ENCODE assay signal across 8 mouse cellular contexts in the genomic region with DNA sequence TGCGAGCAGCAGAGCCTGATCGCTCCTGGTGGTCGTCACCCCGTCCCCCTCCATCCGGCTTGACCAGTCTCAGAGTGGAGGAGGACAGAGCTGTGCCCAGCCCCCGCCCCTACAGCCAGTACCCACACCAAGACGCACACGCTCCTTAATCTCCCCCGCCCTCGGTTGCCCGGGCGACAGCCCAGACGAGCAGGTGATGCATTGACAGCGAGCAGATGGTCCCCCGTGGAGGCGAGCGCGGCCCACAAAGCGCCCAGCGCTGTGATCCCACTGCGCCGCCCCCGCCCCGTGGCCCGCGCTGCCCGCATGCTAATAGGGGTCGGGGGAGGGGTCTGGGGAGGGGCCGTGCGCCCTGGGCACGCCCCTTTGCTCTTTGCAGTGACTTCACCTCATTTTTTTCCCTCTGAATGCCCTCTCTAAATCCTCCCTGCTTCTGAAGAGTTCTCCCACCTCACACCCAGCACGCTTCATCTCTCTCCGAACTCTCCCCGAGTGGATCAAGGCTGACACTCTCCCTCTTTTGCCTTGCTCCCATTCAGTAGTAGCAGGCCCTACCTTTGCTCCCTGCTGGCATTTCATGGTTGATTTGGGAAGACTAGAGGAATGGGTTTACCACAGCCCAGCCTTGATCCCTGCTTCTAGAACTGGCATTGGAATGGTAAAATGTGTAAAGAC. TPM values are rescaled to one million over a fixed set of nuclear protein-coding genes. Genes with fewer than 3 reads are reported as not detected.
DNase-seq lines count a peak whose midpoint lies in the region; ATAC-seq lines count a peak whose summit lies in the region.

No protein-coding gene starts in this region.

- no peak for DNase-seq in heart, postnatal 14 days
- DNase-seq in forebrain, embryonic 14.5 days (ENCODE audit: low spot score), result peak; percentile 94
- peak; percentile 65 to 74 for DNase-seq in layer of hippocampus, adult 8-10 months (ENCODE audit: low spot score in 2 of 2)
- DNase-seq in right cerebral cortex, postnatal 10 days (ENCODE audit: low spot score in 2 of 2), result peak; percentile 85 to 89
- DNase-seq in urinary bladder, postnatal 25 days (ENCODE audit: low spot score), result no peak

- H3K4me2 ChIP-seq in heart, embryonic 16.5 days (ENCODE audit: low read depth, low read length), result peak overlapping the region; percentile 89
- H3K4me2 ChIP-seq in forebrain, embryonic 14.5 days (ENCODE audit: low read length), result peak overlapping the region; percentile 63
- peak overlapping the region; percentile 91 for H3K4me2 ChIP-seq in lung, embryonic 16.5 days (ENCODE audit: low read depth, low read length)

- H3K27ac ChIP-seq in heart, embryonic 16.5 days (ENCODE audit: low read length), result no peak overlapping the region
- peak overlapping the region; percentile 90 for H3K27ac ChIP-seq in forebrain, embryonic 14.5 days (ENCODE audit: low read depth, low read length)
- no peak overlapping the region for H3K27ac ChIP-seq in lung, embryonic 16.5 days (ENCODE audit: low read length)

- no peaks in the 10 kb centered on the region for H3K9me3 ChIP-seq in heart, embryonic 16.5 days (replicated peaks; ENCODE audit: control insufficient read depth, low read length)
- no peaks in the 10 kb centered on the region for H3K9me3 ChIP-seq in forebrain, embryonic 14.5 days (replicated peaks; ENCODE audit: control insufficient read depth, low read length)
- H3K9me3 ChIP-seq in lung, embryonic 16.5 days (ENCODE audit: control insufficient read depth, low read length), result no peaks in the 10 kb centered on the region

- intact Hi-C loops in heart, postnatal 14 days (cut with DNase I), result no loop called here

- H3K9ac ChIP-seq in heart, embryonic 16.5 days (ENCODE audit: low read length), result peak overlapping the region; percentile 61
- peak overlapping the region; percentile 53 for H3K9ac ChIP-seq in forebrain, embryonic 14.5 days (ENCODE audit: low read length)
- peak overlapping the region; percentile 56 for H3K9ac ChIP-seq in lung, embryonic 16.5 days (ENCODE audit: low read length)

- WGBS in heart, embryonic 16.5 days, result under 1% methylated on average over 31 of the region's 34 CpGs
- WGBS in forebrain, embryonic 14.5 days, result under 1% methylated on average over 34 of the region's 34 CpGs
- WGBS in lung, embryonic 16.5 days, result under 1% methylated on average over 14 of the region's 34 CpGs

- H3K36me3 ChIP-seq in heart, embryonic 16.5 days (ENCODE audit: control insufficient read depth, insufficient read depth), result no peaks in the 10 kb centered on the region
- no peaks in the 10 kb centered on the region for H3K36me3 ChIP-seq in forebrain, embryonic 14.5 days (ENCODE audit: control insufficient read depth, insufficient read depth, low read length)
- H3K36me3 ChIP-seq in lung, embryonic 16.5 days (ENCODE audit: control insufficient read depth, insufficient read depth, low read length), result no peaks in the 10 kb centered on the region

- H3K27me3 ChIP-seq in heart, embryonic 16.5 days (ENCODE audit: control insufficient read depth, insufficient read depth, low read length), result peaks cover 4% of the 10 kb centered on the region
- H3K27me3 ChIP-seq in forebrain, embryonic 14.5 days (replicated peaks; ENCODE audit: control insufficient read depth, insufficient read depth, low read length), result no peaks in the 10 kb centered on the region
- no peaks in the 10 kb centered on the region for H3K27me3 ChIP-seq in lung, embryonic 16.5 days (ENCODE audit: control insufficient read depth, insufficient read depth, low read depth, low read length)

- H3K4me3 ChIP-seq in heart, embryonic 16.5 days (ENCODE audit: low read length), result peak overlapping the region; percentile 53
- peak overlapping the region; percentile 37 for H3K4me3 ChIP-seq in forebrain, embryonic 14.5 days (ENCODE audit: low read depth, low read length)
- peak overlapping the region; percentile 51 for H3K4me3 ChIP-seq in lung, embryonic 16.5 days (ENCODE audit: low read length)

- peak; percentile 77 for ATAC-seq in heart, embryonic 16.5 days (replicated peaks; ENCODE audit: extremely low read depth, insufficient read depth, low FRiP score)
- ATAC-seq in cerebellum, adult (ENCODE audit: insufficient number of reproducible peaks, low FRiP score, low TSS enrichment), result peak; percentile 57
- ATAC-seq in forebrain, embryonic 14.5 days, result peak; percentile 96
- ATAC-seq in lung, embryonic 16.5 days (ENCODE audit: low read depth), result peak; percentile 93

- peaks cover 6% of the 10 kb centered on the region for H3K4me1 ChIP-seq in heart, embryonic 16.5 days (ENCODE audit: control insufficient read depth, insufficient read depth, low read length)
- H3K4me1 ChIP-seq in forebrain, embryonic 14.5 days (ENCODE audit: control insufficient read depth, insufficient read depth, low read length), result peaks cover 10% of the 10 kb centered on the region
- peaks cover 6% of the 10 kb centered on the region; the same call in 1 of the 2 replicates for H3K4me1 ChIP-seq in lung, embryonic 16.5 days (replicated peaks; ENCODE audit: control insufficient read depth, insufficient read depth, low read length)

RNA-seq across cellular contexts. Expression of a gene that starts 0.5 kb away (rescaled TPM):
- polyA plus RNA-seq in heart, embryonic 16.5 days (2015; fragmentation: Nextera tagmentation; extraction: Ambion mirVana), result 0.15 and 0.22 TPM in 2 replicates
- total RNA-seq in heart, postnatal 14 days (2021), result under 1 TPM in 1 of 2 experiments, not detected in 1; 0.29 TPM
- not detected in 2 replicates for polyA plus RNA-seq in forebrain, embryonic 14.5 days (2014; fragmentation: Nextera tagmentation; extraction: Ambion mirVana)
- not detected for total RNA-seq in layer of hippocampus, adult 8-10 months (2022)
- polyA plus RNA-seq in lung, embryonic 16.5 days (2015; fragmentation: Nextera tagmentation; extraction: Ambion mirVana), result not detected in 2 replicates

RNA-seq across cellular contexts. Expression of a gene that starts 50.6 kb away (rescaled TPM):
- polyA plus RNA-seq in heart, embryonic 16.5 days (2015; fragmentation: Nextera tagmentation; extraction: Ambion mirVana), result 0.83 and 1.3 TPM in 2 replicates
- under 1 TPM; 0.17 to 0.41 TPM for total RNA-seq in heart, postnatal 14 days (2021)
- polyA plus RNA-seq in forebrain, embryonic 14.5 days (2014; fragmentation: Nextera tagmentation; extraction: Ambion mirVana), result 0.25 and 0.32 TPM in 2 replicates
- total RNA-seq in layer of hippocampus, adult 8-10 months (2022), result 1 to 10 TPM in 1 of 4 experiments, under 1 TPM in 3; 0.43 to 1.7 (median 0.68) TPM
- polyA plus RNA-seq in lung, embryonic 16.5 days (2015; fragmentation: Nextera tagmentation; extraction: Ambion mirVana), result 6.8 and 9.8 TPM in 2 replicates

Comparison
In these comparisons a context has a peak if more than half of its experiments do, and no peak if none do; other contexts are left out.
1. DNase-seq: peak in forebrain, embryonic 14.5 days (single experiment), layer of hippocampus, adult 8-10 months (2 of 2) and right cerebral cortex, postnatal 10 days (2 of 2); none in heart, postnatal 14 days (0 of 2) and urinary bladder, postnatal 25 days (single experiment).
2. Peak in every context shown above with its lines, with median percentiles within 50 percentile points of each other: ATAC-seq, H3K4me2 ChIP-seq, H3K4me3 ChIP-seq and H3K9ac ChIP-seq.